Mouse (Mus musculus) activated CD4-positive, CD25-positive, alpha-beta regulatory T cell, adult 9 weeks (primary cell): ENCODE results near the gene Arhgdig. TPM values are rescaled to one million over a fixed set of nuclear protein-coding genes. Genes with fewer than 3 reads are reported as not detected.

Experiments
- polyA plus RNA-seq: library from polyadenylated mRNA; unstranded; fragments of 100-300 nt; shearing (Covaris generic); gene quantifications from one replicate; pipeline ENCODE4 v1.2.1, GENCODE M21; 2017

The Arhgdig gene
- polyA plus RNA-seq: not detected

DNA sequence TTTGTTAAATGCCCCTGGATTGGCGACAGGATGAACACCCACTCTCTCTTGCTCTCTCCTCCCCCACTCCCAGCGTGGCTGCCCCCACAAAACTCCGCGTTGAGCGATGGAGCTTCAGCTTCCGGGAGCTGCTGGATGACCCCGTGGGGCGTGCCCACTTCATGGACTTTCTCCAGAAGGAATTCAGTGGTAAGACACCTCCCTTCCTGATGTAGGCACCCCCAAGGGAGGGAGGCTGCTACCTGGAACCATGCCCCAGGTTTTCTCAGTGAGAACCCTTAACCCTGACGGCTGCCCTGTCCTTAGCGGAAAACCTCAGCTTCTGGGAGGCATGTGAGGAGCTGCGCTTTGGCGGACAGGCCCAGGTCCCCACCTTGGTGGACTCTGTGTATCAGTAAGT, at the start of gene Arhgdig:
Arhgdig (minus strand) TSS at position 101 of the 400 bp plus-strand sequence.

DNA sequence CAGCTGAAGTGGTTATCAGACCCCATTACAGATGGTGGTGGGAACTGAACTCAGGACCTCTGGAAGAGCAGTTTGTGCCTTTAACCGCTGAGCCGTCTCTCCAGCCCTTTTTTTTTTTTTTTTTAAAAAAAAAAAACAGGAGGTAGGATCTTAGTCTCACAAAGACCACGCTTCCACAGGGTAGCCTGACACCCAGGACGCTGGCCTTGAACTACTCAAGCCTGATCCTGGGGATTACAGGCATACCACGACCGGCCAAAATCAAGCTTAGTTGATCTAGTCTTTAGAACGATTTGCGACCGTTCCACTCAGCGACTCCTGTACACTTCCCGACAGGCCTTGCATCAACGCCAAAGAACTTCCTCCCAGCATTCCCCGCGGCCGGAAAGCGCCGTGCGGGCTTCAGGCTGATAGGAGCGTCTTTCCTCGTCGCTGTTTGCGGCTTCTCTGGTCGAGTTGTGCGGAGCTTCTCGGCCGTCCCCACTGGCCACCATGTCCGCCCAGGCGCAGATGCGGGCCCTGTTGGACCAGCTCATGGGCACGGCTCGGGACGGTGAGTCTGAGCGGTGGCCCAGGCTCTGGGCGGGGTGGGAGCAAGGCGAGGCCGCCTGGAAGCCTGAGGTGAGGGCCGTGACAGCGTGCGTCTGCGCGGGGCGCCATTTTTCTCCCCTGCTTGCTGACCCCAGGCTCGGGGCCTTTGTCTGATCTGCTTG, 45.1 kb upstream of the Arhgdig start, which contains the start of gene Luc7l:
Luc7l (plus strand) TSS at position 358 of the 713 bp plus-strand sequence.

DNA sequence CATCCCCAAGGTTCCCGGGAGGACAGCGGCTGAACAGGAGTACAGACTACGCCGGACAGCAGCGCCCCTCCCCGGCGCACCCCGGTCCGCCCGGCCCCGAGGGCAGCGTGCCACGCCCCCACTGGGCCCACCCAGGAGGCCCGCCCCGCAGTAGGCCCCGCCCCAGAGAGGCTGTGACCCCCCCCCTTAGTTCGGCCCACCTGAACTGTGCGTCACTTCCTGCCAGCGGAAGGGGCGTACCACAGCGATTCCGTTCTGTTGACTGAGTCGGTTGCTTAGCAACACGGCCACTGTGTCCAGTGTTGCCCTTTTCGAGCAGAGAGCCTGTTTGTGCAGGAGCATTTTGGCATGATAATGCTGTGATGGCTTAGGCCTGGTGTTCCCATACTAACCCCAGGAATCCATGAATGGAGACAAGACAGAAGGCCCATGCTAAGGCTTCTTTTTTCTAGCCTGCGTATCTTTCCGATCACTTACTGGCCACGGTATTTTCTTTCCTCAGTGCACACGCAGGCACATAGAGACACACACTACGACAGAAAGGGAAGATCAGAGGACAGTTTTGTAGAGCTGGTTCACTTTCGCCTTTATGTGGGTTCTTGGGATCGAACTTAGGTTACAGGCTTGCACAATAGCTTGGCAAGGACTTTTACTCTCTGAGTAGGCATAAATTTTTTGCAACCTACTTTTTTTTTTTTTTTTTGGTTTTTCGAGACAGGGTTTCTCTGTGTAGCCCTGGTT, 36.7 kb upstream of the Arhgdig start, which contains the start of gene Fam234a:
Fam234a (minus strand) TSS at position 142 of the 741 bp plus-strand sequence.

DNA sequence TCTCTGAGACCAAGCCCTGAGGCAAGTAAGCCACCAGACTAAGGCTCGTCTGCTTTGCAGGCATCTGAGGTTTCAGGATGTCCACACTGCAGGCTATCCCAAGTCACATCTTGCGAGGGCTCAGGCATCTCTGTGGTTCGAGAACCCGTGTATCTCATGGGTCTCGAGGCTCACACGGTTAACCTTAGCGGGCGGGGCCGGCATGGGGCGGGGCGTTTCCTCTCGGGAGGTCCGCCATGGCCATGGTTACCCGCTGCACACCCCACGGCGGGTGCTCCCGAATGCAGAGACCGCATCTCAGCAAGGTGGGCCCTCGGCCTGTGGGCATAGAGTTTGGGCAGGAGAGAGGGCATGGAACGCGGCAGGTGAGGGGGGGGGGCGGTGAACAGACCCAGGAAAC, 4.8 kb downstream of the Arhgdig start, which contains the start of gene Rgs11:
Rgs11 (plus strand) TSS at position 215 of the 400 bp plus-strand sequence.

DNA sequence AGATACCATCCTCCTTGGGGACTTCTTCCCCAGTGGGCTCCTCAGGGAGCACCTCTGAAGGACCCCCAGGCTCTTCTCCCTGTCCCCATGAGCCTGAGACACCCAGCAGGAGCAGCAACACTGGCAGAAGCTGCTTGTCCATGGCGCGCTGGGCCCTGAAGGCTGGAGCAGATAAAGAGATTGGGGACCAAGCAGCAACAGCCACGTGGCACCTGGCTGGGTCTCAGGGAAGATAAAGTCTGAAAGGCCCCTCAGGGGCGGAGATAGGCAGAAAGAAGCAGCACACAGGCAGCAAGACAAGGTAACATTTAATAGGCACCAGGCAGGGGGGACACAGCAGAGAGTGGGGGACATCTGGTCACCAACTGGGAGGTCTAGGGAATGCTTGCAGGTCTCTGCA, 8.7 kb downstream of the Arhgdig start, which contains the start of gene Pdia2:
Pdia2 (minus strand) TSS at position 196 of the 400 bp plus-strand sequence.

Other genes with a start within 250 kb of the Arhgdig start
- 22.0 TPM for gene Capn15, start 222.0 kb downstream of the Arhgdig start, polyA plus RNA-seq
- gene Rab11fip3, start 138.2 kb downstream of the Arhgdig start, polyA plus RNA-seq: 2.0 TPM
- gene Decr2, start 117.4 kb downstream of the Arhgdig start, polyA plus RNA-seq: 37.5 TPM
- gene Nme4, start 112.2 kb downstream of the Arhgdig start, polyA plus RNA-seq: 0.89 TPM
- gene Tmem8, start 94.5 kb downstream of the Arhgdig start, polyA plus RNA-seq: 4.4 TPM
- gene Mrpl28, start 84.3 kb downstream of the Arhgdig start, polyA plus RNA-seq: 82.4 TPM
- 7.7 TPM for gene Axin1, start 69.1 kb downstream of the Arhgdig start, polyA plus RNA-seq
- gene Pdia2, start 8.7 kb downstream of the Arhgdig start, polyA plus RNA-seq: not detected
- 8.3 TPM for gene Rgs11, start 4.8 kb downstream of the Arhgdig start, polyA plus RNA-seq
- gene Fam234a, start 36.5 kb upstream of the Arhgdig start, polyA plus RNA-seq: 26.4 TPM
- gene Luc7l, start 45.1 kb upstream of the Arhgdig start, polyA plus RNA-seq: 108 TPM
- gene Neurl1b, start 207.0 kb upstream of the Arhgdig start, polyA plus RNA-seq: not detected